Mouse (Mus musculus) embryo, embryonic 11 days (tissue): Measurements from ENCODE around the gene Klhl40.

Source experiments
- DNase-seq: peaks from one replicate; pipeline ENCODE4 v3.0.0-alpha.2; 2015

Gene Klhl40

DNA sequence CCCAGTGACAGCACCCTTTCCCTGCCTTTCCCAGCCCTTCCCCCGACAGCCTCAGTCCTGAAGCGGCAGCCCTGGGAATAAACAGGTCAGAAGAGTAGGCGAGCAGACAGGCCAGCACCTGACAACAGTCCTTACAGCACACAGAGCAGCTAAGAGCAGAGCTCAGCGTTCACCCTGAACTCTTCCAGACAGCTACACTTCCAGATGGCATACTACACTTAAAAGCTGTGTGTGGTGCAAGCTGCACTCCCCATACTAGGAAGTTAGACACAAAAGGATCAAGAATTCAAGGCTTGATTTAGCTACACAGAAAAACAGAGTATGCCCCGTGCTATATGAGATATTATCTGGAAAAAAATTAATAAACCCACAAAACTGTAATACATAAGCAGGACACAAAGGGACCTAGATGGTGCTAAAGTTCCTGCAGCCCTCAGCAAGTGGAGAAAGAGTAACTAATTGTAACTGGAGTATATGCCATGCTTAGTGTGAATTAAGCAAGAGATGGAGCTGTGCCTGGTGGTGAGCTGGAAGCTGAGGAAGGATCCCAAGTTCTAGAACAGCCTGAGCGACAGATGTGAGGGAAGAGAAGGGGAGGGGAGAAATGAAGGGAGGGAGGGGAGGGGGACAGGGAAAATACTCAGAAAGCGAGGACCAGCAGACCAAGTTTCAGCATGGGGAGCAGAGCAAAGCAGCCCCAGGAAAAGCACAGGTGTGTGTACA, 52.0 kb downstream of the Klhl40 start:
- no peak for DNase-seq

DNA sequence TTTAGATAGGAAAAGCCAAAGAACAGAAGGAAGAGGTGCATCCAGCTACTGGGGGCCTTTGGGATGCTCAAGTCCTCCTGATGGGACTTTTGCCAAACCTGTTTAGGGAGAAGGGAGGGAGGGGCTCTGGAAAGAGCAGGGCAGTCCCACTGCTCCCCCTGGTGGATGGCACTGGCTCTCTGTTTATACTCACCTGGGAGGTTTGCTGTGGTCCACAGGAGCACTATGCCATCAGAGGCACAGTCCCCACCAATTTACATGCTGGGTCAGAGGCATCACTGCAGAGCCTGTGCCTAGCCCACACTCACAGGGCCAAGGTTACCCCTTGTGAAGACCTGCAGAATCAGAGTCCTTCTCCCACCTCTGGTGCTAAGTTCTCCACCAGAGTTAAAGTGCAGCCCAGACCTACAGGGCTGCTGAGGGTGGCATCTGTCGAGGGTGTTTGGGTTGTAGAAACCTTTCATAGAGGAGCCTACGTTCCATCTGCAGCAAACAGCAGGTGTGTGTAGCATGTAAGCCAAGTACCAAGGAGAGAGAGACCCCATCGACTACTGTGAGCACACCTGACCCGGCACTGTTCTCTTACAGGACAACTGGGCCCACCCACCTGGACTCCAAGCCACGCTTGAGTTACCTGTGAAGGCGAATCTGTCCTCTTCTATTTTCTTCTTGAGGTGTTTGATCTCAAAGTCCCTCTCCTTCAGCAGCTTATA, 53.0 kb downstream of the Klhl40 start:
- DNase-seq = peak; percentile 32

DNA sequence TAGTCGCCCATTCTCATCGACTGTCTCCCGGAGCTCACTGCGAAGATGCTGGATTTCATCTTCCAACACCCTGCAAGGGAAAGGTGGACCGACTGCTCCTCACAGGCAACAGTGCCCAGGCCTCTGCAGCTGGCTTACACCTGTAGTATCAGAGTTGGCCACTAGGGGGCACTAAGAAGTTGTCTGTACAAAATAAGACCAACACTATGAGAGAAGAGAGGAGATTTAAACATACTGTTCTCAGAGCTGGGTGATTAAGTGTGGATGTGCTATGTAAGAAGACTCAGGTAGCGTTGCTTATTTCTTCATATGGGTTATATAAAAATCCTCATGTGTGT, 53.5 kb downstream of the Klhl40 start:
- DNase-seq = peak; percentile 79
